Mouse (Mus musculus): Measurements from ENCODE around the gene Pde4b. TPM values are rescaled to one million over a fixed set of nuclear protein-coding genes. Genes with fewer than 3 reads are reported as not detected.
A peak's percentile ranks its signal among the peaks of the same experiment; 100 is the strongest.

Gene Pde4b
- polyA plus RNA-seq, 1 experiment from 2014 or later, result 2.5 TPM

DNA sequence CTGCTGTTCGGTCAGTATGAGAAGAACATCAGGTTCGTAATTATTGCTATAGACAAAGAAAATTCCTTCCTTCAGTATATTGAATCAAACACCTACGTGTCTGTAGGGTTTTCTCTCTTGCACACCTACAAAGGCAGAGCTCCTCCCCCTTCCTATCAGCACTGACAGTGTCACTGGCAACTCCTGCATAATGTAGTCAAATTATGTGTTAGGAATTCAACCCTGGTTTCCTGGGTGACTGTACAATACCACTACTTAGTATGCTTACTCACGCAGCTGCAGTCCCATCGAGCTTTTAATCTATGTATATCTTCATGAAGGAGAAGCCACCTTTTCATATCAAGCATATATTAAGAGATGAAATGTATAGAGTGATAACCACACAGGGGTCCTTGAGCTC, 99.5 kb downstream of the Pde4b start:
- ChIA-PET CTCF (no interaction called here), POLR2A (no interaction called here)
- DNase-seq (ENCODE audit: low read depth, low spot score) (no peak), ATAC-seq (no peak)
- no peak for TF ChIP-seq CTCF (IDR thresholded peaks at IDR 0.05)
- H3K27me3 ChIP-seq, result no peaks in the 10 kb centered on the region
- in situ Hi-C loops (cut with MboI; ENCODE audit: low pct_unique_long_range_greater_than_20kb), result no loop called here

- POLR2A ChIA-PET, result no interaction called here
- in situ Hi-C loops (cut with MboI; ENCODE audit: low pct_unique_long_range_greater_than_20kb), result no loop called here
- CTCF ChIA-PET, result no interaction called here
- no peak for ATAC-seq
- no peak for TF ChIP-seq CTCF (IDR thresholded peaks at IDR 0.05)
- no peak for DNase-seq (ENCODE audit: low read depth, low spot score)
- H3K27me3 ChIP-seq, result no peaks in the 10 kb centered on the region
Observed at GRCm38 (mm10) chr4:102197707-102198106, 110.4 kb downstream of the Pde4b start.

GRCm38 (mm10) chr4:102209773-102210172, 122.4 kb downstream of the Pde4b start:
- CTCF ChIA-PET, result interaction anchor here (1.1 kb wide), 1 partner anchor 216 kb away, joined by 3 read pairs; no protein-coding TSS in a partner anchor
- POLR2A ChIA-PET, result no interaction called here
- H3K27me3 ChIP-seq, result no peaks in the 10 kb centered on the region
- TF ChIP-seq CTCF (IDR thresholded peaks at IDR 0.05), result no peak
- ATAC-seq (no peak), DNase-seq (ENCODE audit: low read depth, low spot score) (no peak)
- in situ Hi-C loops (cut with MboI; ENCODE audit: low pct_unique_long_range_greater_than_20kb), result no loop called here

GRCm38 (mm10) chr4:102226700-102227099, 139.4 kb downstream of the Pde4b start:
- POLR2A ChIA-PET, result no interaction called here
- DNase-seq (ENCODE audit: low read depth, low spot score), result no peak
- in situ Hi-C loops (cut with MboI; ENCODE audit: low pct_unique_long_range_greater_than_20kb), result loop anchor here (5.0 kb wide), 2 partner anchors 101 to 256 kb away; no protein-coding TSS in a partner anchor
- no peak for ATAC-seq
- peak; percentile 60 for TF ChIP-seq CTCF (IDR thresholded peaks at IDR 0.05)
- CTCF ChIA-PET, result interaction anchor here (0.8 to 1.7 kb wide), 5 partner anchors 95 to 263 kb away, joined by 3 to 9 read pairs (median 3); no protein-coding TSS in a partner anchor
- H3K27me3 ChIP-seq, result no peaks in the 10 kb centered on the region

GRCm38 (mm10) chr4:102228953-102229586, 141.7 kb downstream of the Pde4b start:
- peak; percentile 42 for TF ChIP-seq CTCF (IDR thresholded peaks at IDR 0.05)
- POLR2A ChIA-PET, result no interaction called here
- no peaks in the 10 kb centered on the region for H3K27me3 ChIP-seq
- ATAC-seq, result no peak
- in situ Hi-C loops (cut with MboI; ENCODE audit: low pct_unique_long_range_greater_than_20kb), result loop anchor here (5.0 kb wide), 2 partner anchors 98 to 253 kb away; no protein-coding TSS in a partner anchor
- DNase-seq (ENCODE audit: low read depth, low spot score), result no peak
- CTCF ChIA-PET, result interaction anchor here (0.8 to 1.7 kb wide), 6 partner anchors 8 to 258 kb away, joined by 3 to 10 read pairs (median 4); no protein-coding TSS in a partner anchor

DNA sequence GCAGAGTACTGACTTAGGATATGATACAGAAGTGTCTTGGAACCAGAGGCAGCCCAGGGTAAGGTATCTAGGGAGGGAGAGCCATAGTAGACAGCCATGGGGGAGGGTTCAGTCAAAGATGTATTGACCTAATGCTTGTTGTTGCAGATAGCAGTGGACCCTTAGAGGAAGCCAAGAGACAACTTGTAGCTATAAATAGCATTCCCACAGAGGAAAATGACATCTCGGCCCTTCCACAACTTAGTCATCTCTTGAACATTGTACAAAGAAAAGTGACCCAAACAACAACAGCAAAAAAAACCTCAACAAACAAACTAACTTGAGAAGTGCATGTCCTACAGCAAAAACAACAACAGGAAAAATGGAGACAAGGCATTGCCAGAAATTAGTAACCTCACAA, 143.6 kb downstream of the Pde4b start:
- DNase-seq (ENCODE audit: low read depth, low spot score) (no peak), ATAC-seq (no peak)
- ChIA-PET CTCF (interaction anchor here (1.4 kb wide), 1 partner anchor 12 kb away, joined by 5 read pairs; no protein-coding TSS in a partner anchor), POLR2A (no interaction called here)
- H3K27me3 ChIP-seq, result no peaks in the 10 kb centered on the region
- no peak for TF ChIP-seq CTCF (IDR thresholded peaks at IDR 0.05)
- in situ Hi-C loops (cut with MboI; ENCODE audit: low pct_unique_long_range_greater_than_20kb), result loop anchor here (5.0 kb wide), 1 partner anchor 71 kb away; no protein-coding TSS in a partner anchor

DNA sequence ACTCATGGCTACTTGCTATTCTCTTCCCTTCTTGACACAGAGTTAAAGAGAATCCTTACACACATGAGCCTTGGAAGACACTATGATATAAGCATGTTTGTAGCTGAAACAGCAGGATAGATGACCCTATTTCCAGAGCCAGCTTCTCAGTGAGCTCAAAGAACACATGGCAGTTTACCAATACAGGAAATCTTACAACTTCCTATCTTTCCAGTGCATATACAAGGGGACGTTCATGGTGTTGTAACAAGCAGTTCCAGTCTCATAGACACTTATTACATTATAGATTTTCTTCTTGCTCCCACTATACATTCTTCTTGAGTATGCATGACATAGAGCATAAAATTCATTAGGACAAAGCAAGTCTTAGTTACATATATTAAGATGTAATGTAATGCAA, 146.3 kb downstream of the Pde4b start:
- no peak for TF ChIP-seq CTCF (IDR thresholded peaks at IDR 0.05)
- no peaks in the 10 kb centered on the region for H3K27me3 ChIP-seq
- ChIA-PET POLR2A (no interaction called here), CTCF (interaction anchor here (1.0 to 1.9 kb wide), 2 partner anchors 24 to 88 kb away, joined by 3 to 9 read pairs; no protein-coding TSS in a partner anchor)
- ATAC-seq (no peak), DNase-seq (ENCODE audit: low read depth, low spot score) (no peak)
- in situ Hi-C loops (cut with MboI; ENCODE audit: low pct_unique_long_range_greater_than_20kb), result loop anchor here (5.0 kb wide), 1 partner anchor 69 kb away; no protein-coding TSS in a partner anchor

DNA sequence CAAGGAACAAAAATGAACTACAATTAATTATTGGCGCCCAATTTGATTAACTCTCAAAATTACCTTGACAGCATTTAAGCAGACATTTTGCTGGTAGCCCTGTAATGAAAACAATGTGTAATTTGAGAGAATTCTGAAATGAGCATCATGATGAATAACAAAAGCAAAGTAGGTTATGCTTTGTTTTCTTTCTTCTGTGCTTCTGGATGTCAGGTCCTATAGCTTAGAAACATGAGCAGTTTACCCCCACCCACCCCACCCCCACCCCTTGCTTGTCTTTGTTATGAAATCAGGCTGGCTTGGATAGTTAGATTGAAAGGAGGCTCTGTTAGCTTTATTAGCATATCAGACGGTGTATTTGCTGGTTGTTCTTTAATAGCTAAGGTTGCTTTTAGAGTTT, 147.8 kb downstream of the Pde4b start:
- DNase-seq (ENCODE audit: low read depth, low spot score) (no peak), ATAC-seq (no peak)

GRCm38 (mm10) chr4:102239102-102239501, 151.8 kb downstream of the Pde4b start:
- in situ Hi-C loops (cut with MboI; ENCODE audit: low pct_unique_long_range_greater_than_20kb), result no loop called here
- CTCF ChIA-PET, result interaction anchor here (1.3 kb wide), 1 partner anchor 10 kb away, joined by 3 read pairs; no protein-coding TSS in a partner anchor
- no peak for ATAC-seq
- DNase-seq (ENCODE audit: low read depth, low spot score), result no peak
- POLR2A ChIA-PET, result no interaction called here
- H3K27me3 ChIP-seq, result peaks cover 2% of the 10 kb centered on the region
- TF ChIP-seq CTCF (IDR thresholded peaks at IDR 0.05), result no peak

More for the DNA sequence above, 147.8 kb downstream of the Pde4b start:
- TF ChIP-seq CTCF (IDR thresholded peaks at IDR 0.05), result no peak
- no peaks in the 10 kb centered on the region for H3K27me3 ChIP-seq
- in situ Hi-C loops (cut with MboI; ENCODE audit: low pct_unique_long_range_greater_than_20kb), result no loop called here
- POLR2A ChIA-PET, result no interaction called here
- CTCF ChIA-PET, result interaction anchor here (1.0 kb wide), 1 partner anchor 87 kb away, joined by 3 read pairs; no protein-coding TSS in a partner anchor

GRCm38 (mm10) chr4:102239657-102240390, 152.5 kb downstream of the Pde4b start:
- peaks cover 2% of the 10 kb centered on the region for H3K27me3 ChIP-seq
- ATAC-seq (no peak), DNase-seq (ENCODE audit: low read depth, low spot score) (no peak)
- ChIA-PET CTCF (interaction anchor here (1.3 kb wide), 1 partner anchor 10 kb away, joined by 3 read pairs; no protein-coding TSS in a partner anchor), POLR2A (no interaction called here)
- no peak for TF ChIP-seq CTCF (IDR thresholded peaks at IDR 0.05)
- in situ Hi-C loops (cut with MboI; ENCODE audit: low pct_unique_long_range_greater_than_20kb), result no loop called here
